Mouse (Mus musculus) C2C12 (cell line): ENCODE measurements around the gene Pou2f1. TPM values are rescaled to one million over a fixed set of nuclear protein-coding genes. Genes with fewer than 3 reads are reported as not detected.
A peak's percentile ranks its signal among the peaks of the same experiment; 100 is the strongest.

Experiments
- H3K27me3 ChIP-seq: one replicate; pipeline ENCODE4 v1.6.1; 2011; ENCODE audit not compliant: control insufficient read depth, insufficient read depth, insufficient read length
- H3K36me3 ChIP-seq: one replicate; pipeline ENCODE4 v1.6.1; 2011; ENCODE audit not compliant: control insufficient read depth, insufficient read depth
- H3K4me3 ChIP-seq: one replicate; pipeline ENCODE4 v1.5.1; 2011; ENCODE audit warnings: mild to moderate bottlenecking, control low read depth; ENCODE audit not compliant: poor library complexity, insufficient read depth, severe bottlenecking
- H3K79me2 ChIP-seq: one replicate; pipeline ENCODE4 v1.6.1; 2011; ENCODE audit not compliant: control insufficient read depth, insufficient read depth
- H3K79me3 ChIP-seq: one replicate; pipeline ENCODE4 v1.6.1; 2011; ENCODE audit warnings: low read depth, control low read depth
- H3ac ChIP-seq: one replicate; pipeline ENCODE3; 2011; ENCODE audit warnings: low read depth; ENCODE audit not compliant: control insufficient read depth, insufficient read length
- CEBPB ChIP-seq: IDR thresholded peaks from one replicate; pipeline ENCODE4 v1.6.1; 2011; ENCODE audit warnings: low read depth, mild to moderate bottlenecking, control low read depth, moderate library complexity
- CTCF ChIP-seq: IDR thresholded peaks from one replicate; pipeline ENCODE4 v1.5.1; 2011; ENCODE audit not compliant: control insufficient read depth, insufficient read depth, insufficient read length
- FOSL1 ChIP-seq: IDR thresholded peaks from one replicate; pipeline ENCODE4 v1.8.0; 2011; ENCODE audit warnings: mild to moderate bottlenecking, low read length; ENCODE audit not compliant: poor library complexity, insufficient read depth, severe bottlenecking
- MAX ChIP-seq: IDR thresholded peaks from one replicate; pipeline ENCODE4 v1.6.1; 2011; ENCODE audit warnings: mild to moderate bottlenecking, control low read depth
- MYOD1 ChIP-seq: IDR thresholded peaks from one replicate; pipeline ENCODE4 v1.6.1; 2011; ENCODE audit warnings: low read depth; ENCODE audit not compliant: control insufficient read depth, insufficient read length
- MYOG ChIP-seq: IDR thresholded peaks from one replicate; pipeline ENCODE4 v1.6.1; 2011; ENCODE audit not compliant: control insufficient read depth, insufficient read length; ENCODE audit errors: extremely low read depth
- USF1 ChIP-seq: IDR thresholded peaks from one replicate; pipeline ENCODE4 v1.6.1; 2011; ENCODE audit warnings: low read depth, mild to moderate bottlenecking, control low read depth, moderate library complexity
- polyA plus RNA-seq: library from polyadenylated mRNA; unstranded; fragments of >200 nt; fragmentation: generic; extraction: Trizol; gene quantifications from one replicate; pipeline ENCODE4 v1.2.1, GENCODE M21; 2012; ENCODE audit warnings: missing spikeins

The Pou2f1 gene
- polyA plus RNA-seq, 1 experiment: 3.2 TPM

- no peak for TF ChIP-seq MYOG
- no peak for TF ChIP-seq USF1
- TF ChIP-seq CEBPB: no peak
- TF ChIP-seq CTCF: no peak
- no peak for TF ChIP-seq FOSL1
- no peak for TF ChIP-seq MYOD1
- TF ChIP-seq MAX: no peak
- H3ac ChIP-seq: peak overlapping the region; percentile 50
- H3K36me3 ChIP-seq: no peaks in the 10 kb centered on the region
- H3K4me3 ChIP-seq: no peak overlapping the region
- H3K79me2 ChIP-seq: peaks cover 21% of the 10 kb centered on the region
- H3K79me3 ChIP-seq: peaks cover 4% of the 10 kb centered on the region
- H3K27me3 ChIP-seq: no peaks in the 10 kb centered on the region
These were observed 42.8 kb upstream of the Pou2f1 start for GRCm38 (mm10) chr1:166045060-166045893.

- Histone ChIP-seq H3ac (no peak overlapping the region), H3K79me2 (peaks cover 21% of the 10 kb centered on the region), H3K4me3 (no peak overlapping the region), H3K79me3 (peaks cover 4% of the 10 kb centered on the region), H3K27me3 (no peaks in the 10 kb centered on the region), H3K36me3 (no peaks in the 10 kb centered on the region)
- TF ChIP-seq CTCF (no peak), CEBPB (peak; percentile 23), MYOG (no peak), MYOD1 (peak; percentile 97), MAX (peak; percentile 94), FOSL1 (peak; percentile 91)
These were observed 41.1 kb upstream of the Pou2f1 start for GRCm38 (mm10) chr1:166043451-166044149.

- no peak overlapping the region for H3ac ChIP-seq
- H3K4me3 ChIP-seq: no peak overlapping the region
- peaks cover 4% of the 10 kb centered on the region for H3K79me2 ChIP-seq
- no peaks in the 10 kb centered on the region for H3K27me3 ChIP-seq
- H3K36me3 ChIP-seq: no peaks in the 10 kb centered on the region
- no peaks in the 10 kb centered on the region for H3K79me3 ChIP-seq
- TF ChIP-seq MYOG: no peak
- no peak for TF ChIP-seq MYOD1
- no peak for TF ChIP-seq CTCF
- TF ChIP-seq FOSL1: no peak
- no peak for TF ChIP-seq CEBPB
- TF ChIP-seq USF1: no peak
These were observed 39.0 kb upstream of the Pou2f1 start for GRCm38 (mm10) chr1:166041501-166041900.

DNA sequence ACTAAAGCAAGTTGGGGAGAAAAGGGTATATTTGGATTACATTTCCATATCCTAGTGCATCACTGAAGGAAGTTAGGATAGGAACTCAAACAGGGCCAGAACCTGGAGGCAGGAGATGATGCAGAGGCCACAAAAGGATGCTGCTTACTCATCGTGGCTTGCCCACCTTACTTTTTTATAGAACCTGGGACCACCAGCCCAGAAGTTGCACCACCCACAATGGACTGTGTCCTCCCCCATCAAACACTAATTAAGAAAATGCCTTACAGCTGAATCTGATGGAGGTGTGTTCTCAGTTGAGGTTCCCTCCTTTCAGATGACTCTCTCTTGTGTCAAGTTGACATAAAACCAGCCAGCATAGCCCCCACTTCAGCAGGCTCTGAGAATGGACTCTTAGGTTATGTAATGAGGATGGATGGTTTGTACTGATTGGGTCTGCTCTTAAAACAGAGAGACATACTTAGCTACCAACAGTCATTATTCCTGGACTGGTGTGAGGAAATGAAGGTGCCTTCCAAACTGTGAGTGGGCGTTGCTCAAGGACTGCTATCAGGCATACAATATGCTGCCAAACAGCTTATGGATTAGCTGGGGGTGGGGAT is 36.4 kb upstream of the Pou2f1 start:
- H3K79me3 ChIP-seq: no peaks in the 10 kb centered on the region
- no peaks in the 10 kb centered on the region for H3K27me3 ChIP-seq
- H3K36me3 ChIP-seq: no peaks in the 10 kb centered on the region
- no peak overlapping the region for H3K4me3 ChIP-seq
- H3ac ChIP-seq: no peak overlapping the region
- H3K79me2 ChIP-seq: no peaks in the 10 kb centered on the region
- TF ChIP-seq MYOD1 (no peak), USF1 (no peak), FOSL1 (no peak), MAX (no peak), CEBPB (no peak), MYOG (no peak), CTCF (no peak)

- Histone ChIP-seq H3K27me3 (no peaks in the 10 kb centered on the region), H3K79me3 (no peaks in the 10 kb centered on the region), H3K36me3 (no peaks in the 10 kb centered on the region), H3ac (no peak overlapping the region), H3K79me2 (no peaks in the 10 kb centered on the region), H3K4me3 (no peak overlapping the region)
- TF ChIP-seq MYOG (no peak), CEBPB (no peak), FOSL1 (no peak), MAX (no peak), CTCF (no peak), USF1 (no peak), MYOD1 (no peak)
These were observed 32.6 kb upstream of the Pou2f1 start for GRCm38 (mm10) chr1:166035045-166035444.
